Mouse (Mus musculus): ENCODE results near the gene Ets1.
A peak's percentile ranks its signal among the peaks of the same experiment; 100 is the strongest.

Ets1 gene

GRCm38 (mm10) chr9:32666611-32667517 is 30.8 kb downstream of the Ets1 start:
- DNase-seq (ENCODE audit: extremely low spot score, low spot score): no peak

GRCm38 (mm10) chr9:32667518-32667908 is 31.5 kb downstream of the Ets1 start:
- DNase-seq (ENCODE audit: extremely low spot score, low spot score): no peak

GRCm38 (mm10) chr9:32668075-32668673 is 32.2 kb downstream of the Ets1 start:
- no peak for DNase-seq (ENCODE audit: extremely low spot score, low spot score)

GRCm38 (mm10) chr9:32669397-32669796 is 33.4 kb downstream of the Ets1 start:
- no peak for DNase-seq (ENCODE audit: extremely low spot score, low spot score)

- DNase-seq (ENCODE audit: extremely low spot score, low spot score): peak; percentile 79
These were observed 36.2 kb downstream of the Ets1 start for GRCm38 (mm10) chr9:32671970-32672859.

- no peak for DNase-seq (ENCODE audit: extremely low spot score, low spot score)
These were observed 37.9 kb downstream of the Ets1 start for GRCm38 (mm10) chr9:32673923-32674322.

GRCm38 (mm10) chr9:32675671-32676409 is 39.8 kb downstream of the Ets1 start:
- DNase-seq (ENCODE audit: extremely low spot score, low spot score): no peak

GRCm38 (mm10) chr9:32676480-32676879 is 40.5 kb downstream of the Ets1 start:
- no peak for DNase-seq (ENCODE audit: extremely low spot score, low spot score)

- DNase-seq (ENCODE audit: extremely low spot score, low spot score): no peak
These were observed 41.6 kb downstream of the Ets1 start for GRCm38 (mm10) chr9:32677646-32678045.

GRCm38 (mm10) chr9:32678120-32678757 is 42.2 kb downstream of the Ets1 start:
- no peak for DNase-seq (ENCODE audit: extremely low spot score, low spot score)

- no peak for DNase-seq (ENCODE audit: extremely low spot score, low spot score)
These were observed 43.5 kb downstream of the Ets1 start for GRCm38 (mm10) chr9:32679531-32679930.

GRCm38 (mm10) chr9:32680201-32680600 is 44.2 kb downstream of the Ets1 start:
- DNase-seq (ENCODE audit: extremely low spot score, low spot score): no peak

GRCm38 (mm10) chr9:32685793-32686558 is 50.0 kb downstream of the Ets1 start:
- DNase-seq (ENCODE audit: extremely low spot score, low spot score): no peak

- DNase-seq (ENCODE audit: extremely low spot score, low spot score): no peak
These were observed 52.3 kb downstream of the Ets1 start for GRCm38 (mm10) chr9:32688351-32688750.

GRCm38 (mm10) chr9:32691151-32691925 is 55.3 kb downstream of the Ets1 start:
- DNase-seq (ENCODE audit: extremely low spot score, low spot score): no peak

GRCm38 (mm10) chr9:32692944-32693343 is 56.9 kb downstream of the Ets1 start:
- no peak for DNase-seq (ENCODE audit: extremely low spot score, low spot score)

GRCm38 (mm10) chr9:32693411-32693810 is 57.4 kb downstream of the Ets1 start:
- no peak for DNase-seq (ENCODE audit: extremely low spot score, low spot score)

- DNase-seq (ENCODE audit: extremely low spot score, low spot score): no peak
These were observed 58.2 kb downstream of the Ets1 start for GRCm38 (mm10) chr9:32694111-32694824.

Data from neural tube, embryonic 10.5 days (tissue).